Mouse (Mus musculus): ENCODE results near the gene Dvl3. TPM values are rescaled to one million over a fixed set of nuclear protein-coding genes. Genes with fewer than 3 reads are reported as not detected.

Dvl3 gene
- total RNA-seq, 2 experiments from 2014 or later: 28.2 to 31.0 TPM

DNA sequence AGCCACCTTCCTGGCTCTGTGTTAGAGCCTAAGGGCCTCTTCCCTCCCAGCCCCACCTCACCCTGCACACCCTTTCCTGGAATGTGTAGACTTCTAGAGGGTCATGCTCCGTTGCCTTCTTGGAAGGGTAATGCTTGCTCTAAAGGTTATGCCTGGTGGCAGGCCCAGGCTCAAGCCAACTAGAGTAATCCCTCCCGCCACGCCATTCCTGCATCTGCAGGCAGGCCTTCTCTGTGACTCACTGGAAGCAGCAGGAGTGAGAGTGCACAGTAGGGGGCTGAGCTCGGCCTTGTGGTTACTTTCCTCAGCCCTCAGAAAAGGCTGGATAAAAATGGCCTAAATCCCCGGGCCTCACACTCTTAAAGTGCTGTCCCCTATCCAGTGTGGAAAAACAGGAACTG, 20.3 kb downstream of the Dvl3 start:
- DNase-seq: peak; percentile 25
- intact Hi-C loops (cut with DNase I; ENCODE audit: low total_unique reads): no loop called here

- no peak for DNase-seq
- intact Hi-C loops (cut with DNase I; ENCODE audit: low total_unique reads): no loop called here
Observed at GRCm38 (mm10) chr16:20537601-20538320, 21.0 kb downstream of the Dvl3 start.

GRCm38 (mm10) chr16:20539649-20540048, 22.9 kb downstream of the Dvl3 start:
- no peak for DNase-seq
- intact Hi-C loops (cut with DNase I; ENCODE audit: low total_unique reads): no loop called here

DNA sequence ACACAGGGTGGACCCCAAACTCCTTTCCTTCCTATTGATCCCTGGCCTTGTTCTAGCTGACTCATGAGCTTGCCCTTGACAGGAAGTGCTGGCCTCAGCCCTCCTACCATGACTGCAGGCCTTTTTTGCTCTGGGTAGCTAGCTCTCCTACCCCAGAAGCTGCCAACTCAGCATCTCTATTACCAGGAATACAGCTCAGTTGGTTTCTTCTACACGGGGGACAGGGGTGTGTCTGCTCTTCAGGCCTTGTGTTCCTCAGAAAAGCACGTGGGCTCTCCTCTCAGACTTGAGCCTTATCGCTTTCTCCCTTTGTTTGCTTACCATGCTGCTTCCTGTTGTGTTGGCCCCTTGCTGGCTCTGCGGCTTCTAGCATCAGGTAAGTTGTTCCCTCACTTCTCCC, 23.7 kb downstream of the Dvl3 start:
- intact Hi-C loops (cut with DNase I; ENCODE audit: low total_unique reads): no loop called here
- no peak for DNase-seq

- DNase-seq: no peak
- intact Hi-C loops (cut with DNase I; ENCODE audit: low total_unique reads): no loop called here
Observed at GRCm38 (mm10) chr16:20545696-20546095, 28.9 kb downstream of the Dvl3 start.

DNA sequence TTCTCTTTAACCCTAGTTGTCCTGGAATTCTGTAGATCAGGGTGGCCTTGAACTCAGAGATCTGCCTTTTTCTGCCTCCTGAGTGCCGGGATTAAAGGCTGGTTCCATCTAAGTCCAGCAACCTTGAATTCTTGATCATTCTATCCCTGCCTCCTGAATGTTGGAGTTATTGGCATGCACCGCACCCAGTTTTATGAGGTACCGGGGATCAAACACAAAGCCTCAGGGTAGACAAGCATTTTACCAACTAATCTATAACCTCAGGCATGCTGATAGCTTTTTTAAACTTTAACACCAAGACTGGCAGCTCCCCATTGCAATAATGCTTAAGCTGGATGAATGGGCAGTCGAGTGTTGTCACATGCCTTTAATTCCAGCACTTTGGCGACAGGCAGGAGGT, 30.6 kb downstream of the Dvl3 start:
- no peak for DNase-seq
- intact Hi-C loops (cut with DNase I; ENCODE audit: low total_unique reads): no loop called here

- intact Hi-C loops (cut with DNase I; ENCODE audit: low total_unique reads): no loop called here
- peak; percentile 98 for DNase-seq
Observed at GRCm38 (mm10) chr16:20548096-20548948, 31.5 kb downstream of the Dvl3 start, which contains the start of gene Abcf3. Gene Abcf3 (plus strand): TSS chr16:20548577.

GRCm38 (mm10) chr16:20549161-20549560, 32.4 kb downstream of the Dvl3 start:
- DNase-seq: no peak
- intact Hi-C loops (cut with DNase I; ENCODE audit: low total_unique reads): no loop called here

DNA sequence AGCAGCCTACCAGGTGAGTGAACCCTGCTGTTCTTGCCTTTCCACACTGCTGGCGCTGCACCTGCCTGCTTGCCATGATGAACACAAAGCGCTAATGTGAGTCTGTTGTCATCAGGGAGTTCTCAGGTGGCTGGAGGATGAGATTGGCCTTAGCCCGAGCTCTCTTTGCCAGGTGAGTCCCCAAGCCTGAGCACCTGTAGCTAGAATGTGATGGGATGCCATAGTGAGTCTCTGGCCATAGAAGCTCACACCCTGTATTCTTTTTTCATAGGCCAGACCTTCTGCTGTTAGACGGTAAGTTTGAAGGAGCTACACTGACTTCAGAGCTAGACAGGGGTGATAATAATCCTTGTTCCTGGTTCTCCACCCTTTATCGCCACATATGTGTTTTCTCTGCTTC, 34.9 kb downstream of the Dvl3 start:
- no peak for DNase-seq
- intact Hi-C loops (cut with DNase I; ENCODE audit: low total_unique reads): loop anchor here (10.0 kb wide), 1 partner anchor 53 kb away; no protein-coding TSS in a partner anchor

DNA sequence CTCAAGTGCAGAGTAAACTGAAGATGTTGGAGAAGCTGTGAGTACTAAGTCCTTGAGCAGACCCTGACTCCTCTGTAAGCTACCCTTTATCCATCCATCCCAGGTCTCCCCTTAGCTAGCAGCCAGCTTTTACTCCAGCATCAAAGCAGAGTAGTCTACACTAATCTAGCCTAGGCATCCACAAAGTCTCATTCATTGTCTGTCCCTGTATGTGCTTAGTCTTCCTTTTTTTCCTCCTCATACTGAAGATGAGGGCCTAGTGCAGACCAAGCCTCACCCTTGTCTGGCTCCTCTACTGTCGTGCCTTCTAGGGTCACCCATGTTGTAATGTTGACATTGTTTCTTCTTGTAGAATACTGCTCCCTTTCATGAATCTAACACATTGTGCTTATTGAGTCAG, 35.8 kb downstream of the Dvl3 start:
- intact Hi-C loops (cut with DNase I; ENCODE audit: low total_unique reads): loop anchor here (10.0 kb wide), 1 partner anchor 52 kb away; no protein-coding TSS in a partner anchor
- DNase-seq: no peak

DNA sequence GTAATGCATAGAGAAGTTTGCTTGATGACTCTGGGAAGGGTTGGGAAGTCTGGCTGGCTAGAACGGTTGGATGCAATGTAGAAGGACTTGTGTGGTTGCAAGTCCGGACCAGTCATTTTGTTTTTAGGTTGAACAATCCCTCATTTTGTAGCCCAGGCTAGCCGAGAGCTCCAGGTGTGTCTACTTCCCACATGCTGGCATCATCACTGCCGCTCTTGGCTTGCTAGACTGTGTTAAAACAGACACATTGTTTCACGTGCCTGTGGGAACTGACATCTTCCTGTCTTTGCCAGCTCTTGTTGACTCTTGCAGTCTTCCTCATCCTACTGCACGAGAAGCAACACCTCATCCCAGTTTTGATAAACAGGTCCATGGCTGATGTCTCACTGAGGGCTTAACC, 38.2 kb downstream of the Dvl3 start:
- intact Hi-C loops (cut with DNase I; ENCODE audit: low total_unique reads): loop anchor here (10.0 kb wide), 1 partner anchor 50 kb away; no protein-coding TSS in a partner anchor
- DNase-seq: no peak

GRCm38 (mm10) chr16:20557381-20557780, 40.6 kb downstream of the Dvl3 start:
- intact Hi-C loops (cut with DNase I; ENCODE audit: low total_unique reads): loop anchor here (10.0 kb wide), 1 partner anchor 47 kb away; no protein-coding TSS in a partner anchor

GRCm38 (mm10) chr16:20565075-20565474, 48.3 kb downstream of the Dvl3 start:
- intact Hi-C loops (cut with DNase I; ENCODE audit: low total_unique reads): no loop called here
- no peak for DNase-seq

More at GRCm38 (mm10) chr16:20557381-20557780, 40.6 kb downstream of the Dvl3 start:
- DNase-seq: no peak

Other genes with a start within 250 kb of the Dvl3 start
- 10 to 100 TPM; 76.8 to 81.8 TPM for gene Parl, start 214.6 kb upstream of the Dvl3 start, total RNA-seq (2021)
- gene Cyp2ab1, start 191.6 kb upstream of the Dvl3 start, total RNA-seq (2021): under 1 TPM in 1 of 2 experiments, not detected in 1; 0.18 TPM
- gene Abcc5, start 90.6 kb upstream of the Dvl3 start, total RNA-seq (2021): 10 to 100 TPM; 42.6 to 43.0 TPM
- 10 to 100 TPM; 43.0 to 44.9 TPM for gene Eif2b5, start 18.2 kb upstream of the Dvl3 start, total RNA-seq (2021)
- gene Ap2m1, start 18.5 kb downstream of the Dvl3 start, total RNA-seq (2021): 100 to 1,000 TPM; 127 to 134 TPM
- gene Abcf3, start 31.6 kb downstream of the Dvl3 start, total RNA-seq (2021): 10 to 100 TPM; 47.1 to 53.6 TPM
- gene Vwa5b2, start 72.5 kb downstream of the Dvl3 start, total RNA-seq (2021): under 1 TPM; 0.10 to 0.16 TPM
- 1 to 10 TPM; 5.5 to 5.9 TPM for gene Eef1akmt4, start 94.6 kb downstream of the Dvl3 start, total RNA-seq (2021)
- gene Gm49333, start 94.6 kb downstream of the Dvl3 start, total RNA-seq (2021): not detected
- gene Alg3, start 94.8 kb downstream of the Dvl3 start, total RNA-seq (2021): 10 to 100 TPM; 12.0 to 15.2 TPM
- 1 to 10 TPM; 1.3 to 1.6 TPM for gene Camk2n2, start 104.3 kb downstream of the Dvl3 start, total RNA-seq (2021)
- gene Ece2, start 112.8 kb downstream of the Dvl3 start, total RNA-seq (2021): under 1 TPM; 0.16 to 0.57 TPM
- gene Psmd2, start 134.7 kb downstream of the Dvl3 start, total RNA-seq (2021): 100 to 1,000 TPM; 158 to 159 TPM
- gene Eif4g1, start 151.3 kb downstream of the Dvl3 start, total RNA-seq (2021): 100 to 1,000 TPM; 303 to 309 TPM
- 10 to 100 TPM; 28.7 to 34.5 TPM for gene Fam131a, start 176.3 kb downstream of the Dvl3 start, total RNA-seq (2021)
- 10 to 100 TPM; 10.9 to 14.1 TPM for gene Polr2h, start 200.7 kb downstream of the Dvl3 start, total RNA-seq (2021)
- 1 to 10 TPM; 2.3 to 2.7 TPM for gene Clcn2, start 200.8 kb downstream of the Dvl3 start, total RNA-seq (2021)
- gene Chrd, start 216.1 kb downstream of the Dvl3 start, total RNA-seq (2021): 1 to 10 TPM; 3.7 to 4.6 TPM
- 1 to 10 TPM in 1 of 2 experiments, under 1 TPM in 1; 0.90 to 1.7 TPM for gene Thpo, start 217.5 kb downstream of the Dvl3 start, total RNA-seq (2021)